Mouse (Mus musculus) midbrain, embryonic 15.5 days (tissue): Measurements from ENCODE around the gene Fam104a. TPM values are rescaled to one million over a fixed set of nuclear protein-coding genes. Genes with fewer than 3 reads are reported as not detected.
"Not testable (repeated sequence)": the region's sequence is repeated elsewhere in the genome, so short reads cannot be mapped to it uniquely, and the experiment has no call there.

Experiments used
- ATAC-seq: fragments of 200-750 bp; cut with Nextera tagmentation; replicated peaks from 2 replicates; pipeline ENCODE4 v1.8.0; 2017; ENCODE audit warnings: moderate TSS enrichment
- H3K27ac ChIP-seq: fragments of 300-500 bp; sonication (generic); 2 replicates; pipeline ENCODE4 v1.5.1; 2015; ENCODE audit warnings: mild to moderate bottlenecking, inconsistent platforms
- H3K27me3 ChIP-seq: fragments of 300-500 bp; sonication (generic); replicated peaks from 2 replicates; pipeline ENCODE4 v1.6.1; 2015; ENCODE audit warnings: inconsistent platforms
- H3K36me3 ChIP-seq: fragments of 300-500 bp; sonication (generic); replicated peaks from 2 replicates; pipeline ENCODE4 v1.6.1; 2015; ENCODE audit warnings: inconsistent platforms
- H3K4me1 ChIP-seq: fragments of 300-500 bp; sonication (generic); 2 replicates; pipeline ENCODE4 v1.6.1; 2015; ENCODE audit warnings: inconsistent platforms
- H3K4me2 ChIP-seq: fragments of 300-500 bp; sonication (generic); 2 replicates; pipeline ENCODE4 v1.6.1; 2015; ENCODE audit warnings: inconsistent platforms, mild to moderate bottlenecking, moderate library complexity
- H3K4me3 ChIP-seq: fragments of 300-500 bp; sonication (generic); 2 replicates; pipeline ENCODE4 v1.5.1; 2015; ENCODE audit warnings: mild to moderate bottlenecking, inconsistent platforms
- H3K9ac ChIP-seq: fragments of 300-500 bp; sonication (generic); 2 replicates; pipeline ENCODE4 v1.6.1; 2015; ENCODE audit warnings: mild to moderate bottlenecking, inconsistent platforms
- H3K9me3 ChIP-seq: fragments of 300-500 bp; sonication (generic); 2 replicates; pipeline ENCODE4 v1.6.1; 2016; ENCODE audit warnings: inconsistent platforms
- WGBS: fragments of 180-500 bp; shearing (Covaris S2); methylation state at CpG from one replicate; pipeline ENCODE4 v1.1.7; 2015; ENCODE audit warnings: mixed read lengths; 5-methylcytosine and 5-hydroxymethylcytosine counted together
- polyA plus RNA-seq: library from polyadenylated mRNA; unstranded; fragments of >200 nt; fragmentation: Nextera tagmentation; extraction: Ambion mirVana; gene quantifications from 2 replicates; pipeline ENCODE4 v1.2.1, GENCODE M21; 2015

The Fam104a gene
- polyA plus RNA-seq, 1 experiment from 2014 or later = 42.9 TPM

- Histone ChIP-seq H3K36me3 (peaks cover 7% of the 10 kb centered on the region; the same call in 1 of the 2 replicates), H3K9ac (no peak overlapping the region), H3K4me3 (no peak overlapping the region), H3K4me1 (peaks cover 14% of the 10 kb centered on the region), H3K4me2 (no peak overlapping the region), H3K9me3 (no peaks in the 10 kb centered on the region), H3K27me3 (no peaks in the 10 kb centered on the region), H3K27ac (no peak overlapping the region)
- no peak for ATAC-seq
- 72% methylated on average over 2 of the region's 2 CpGs for WGBS
These were observed 7.1 kb downstream of the Fam104a start for GRCm38 (mm10) chr11:113676847-113677246.

GRCm38 (mm10) chr11:113674595-113674994 is 9.4 kb downstream of the Fam104a start:
- H3K36me3 ChIP-seq = peaks cover 13% of the 10 kb centered on the region; the same call in 1 of the 2 replicates
- no peak overlapping the region for H3K4me3 ChIP-seq
- H3K9me3 ChIP-seq = no peaks in the 10 kb centered on the region
- WGBS = 83% methylated on average over 5 of the region's 5 CpGs
- no peak overlapping the region for H3K4me2 ChIP-seq
- no peak for ATAC-seq
- no peak overlapping the region for H3K27ac ChIP-seq
- H3K9ac ChIP-seq = no peak overlapping the region
- no peaks in the 10 kb centered on the region for H3K27me3 ChIP-seq
- H3K4me1 ChIP-seq = 0 out of 2 replicates have a peak, but pooled peaks cover 3% of the 10 kb centered on the region

- no peak overlapping the region for H3K9ac ChIP-seq
- 0 out of 2 replicates have a peak, but pooled peaks cover 3% of the 10 kb centered on the region for H3K4me1 ChIP-seq
- peaks cover 13% of the 10 kb centered on the region; the same call in 1 of the 2 replicates for H3K36me3 ChIP-seq
- H3K9me3 ChIP-seq = no peaks in the 10 kb centered on the region
- WGBS = 92% methylated on average over 4 of the region's 4 CpGs
- no peak overlapping the region for H3K4me3 ChIP-seq
- ATAC-seq = no peak
- H3K27me3 ChIP-seq = no peaks in the 10 kb centered on the region
- no peak overlapping the region for H3K27ac ChIP-seq
- no peak overlapping the region for H3K4me2 ChIP-seq
These were observed 10.3 kb downstream of the Fam104a start for GRCm38 (mm10) chr11:113673614-113674013.

- Histone ChIP-seq H3K4me1 (no peaks in the 10 kb centered on the region), H3K27me3 (no peaks in the 10 kb centered on the region), H3K4me3 (no peak overlapping the region), H3K27ac (no peak overlapping the region), H3K4me2 (no peak overlapping the region), H3K9ac (no peak overlapping the region), H3K9me3 (no peaks in the 10 kb centered on the region), H3K36me3 (peaks cover 8% of the 10 kb centered on the region; the same call in 1 of the 2 replicates)
- WGBS = 84% methylated on average over 4 of the region's 4 CpGs
- no peak for ATAC-seq
These were observed 14.2 kb downstream of the Fam104a start for GRCm38 (mm10) chr11:113669711-113670110.

- H3K4me1 ChIP-seq = no peaks in the 10 kb centered on the region
- H3K36me3 ChIP-seq = peaks cover 13% of the 10 kb centered on the region; the same call in 1 of the 2 replicates
- H3K27ac ChIP-seq = no peak overlapping the region
- 93% methylated on average over 5 of the region's 5 CpGs for WGBS
- H3K27me3 ChIP-seq = no peaks in the 10 kb centered on the region
- H3K9me3 ChIP-seq = no peaks in the 10 kb centered on the region
- ATAC-seq = no peak
- H3K4me3 ChIP-seq = no peak overlapping the region
- H3K4me2 ChIP-seq = no peak overlapping the region
- no peak overlapping the region for H3K9ac ChIP-seq
These were observed 15.1 kb downstream of the Fam104a start for GRCm38 (mm10) chr11:113668857-113669256.

- no peak overlapping the region for H3K27ac ChIP-seq
- WGBS = 92% methylated on average over 4 of the region's 4 CpGs
- no peak overlapping the region for H3K9ac ChIP-seq
- no peaks in the 10 kb centered on the region for H3K9me3 ChIP-seq
- no peaks in the 10 kb centered on the region for H3K4me1 ChIP-seq
- H3K36me3 ChIP-seq = peaks cover 13% of the 10 kb centered on the region; the same call in 1 of the 2 replicates
- H3K4me2 ChIP-seq = no peak overlapping the region
- ATAC-seq = no peak
- no peaks in the 10 kb centered on the region for H3K27me3 ChIP-seq
- no peak overlapping the region for H3K4me3 ChIP-seq
These were observed 16.3 kb downstream of the Fam104a start for GRCm38 (mm10) chr11:113667704-113668103.

GRCm38 (mm10) chr11:113667122-113667521 is 16.8 kb downstream of the Fam104a start:
- Histone ChIP-seq H3K4me3 (no peak overlapping the region), H3K27ac (no peak overlapping the region), H3K4me1 (no peaks in the 10 kb centered on the region), H3K4me2 (no peak overlapping the region), H3K9ac (no peak overlapping the region), H3K9me3 (no peaks in the 10 kb centered on the region), H3K27me3 (no peaks in the 10 kb centered on the region), H3K36me3 (peaks cover 18% of the 10 kb centered on the region)
- ATAC-seq = no peak
- 71% methylated on average over 2 of the region's 2 CpGs for WGBS

- H3K9me3 ChIP-seq = no peaks in the 10 kb centered on the region
- WGBS = 66% methylated on average over 10 of the region's 10 CpGs
- no peak for ATAC-seq
- H3K4me1 ChIP-seq = no peaks in the 10 kb centered on the region
- H3K9ac ChIP-seq = no peak overlapping the region
- H3K27me3 ChIP-seq = no peaks in the 10 kb centered on the region
- no peak overlapping the region for H3K4me3 ChIP-seq
- H3K36me3 ChIP-seq = peaks cover 23% of the 10 kb centered on the region
- no peak overlapping the region for H3K4me2 ChIP-seq
- no peak overlapping the region for H3K27ac ChIP-seq
These were observed 17.3 kb downstream of the Fam104a start for GRCm38 (mm10) chr11:113666648-113667047.

GRCm38 (mm10) chr11:113666205-113666604 is 17.8 kb downstream of the Fam104a start:
- H3K4me3 ChIP-seq = no peak overlapping the region
- WGBS = 87% methylated on average over 6 of the region's 6 CpGs
- H3K36me3 ChIP-seq = peaks cover 28% of the 10 kb centered on the region
- no peaks in the 10 kb centered on the region for H3K4me1 ChIP-seq
- no peaks in the 10 kb centered on the region for H3K9me3 ChIP-seq
- no peak for ATAC-seq
- no peak overlapping the region for H3K27ac ChIP-seq
- H3K4me2 ChIP-seq = no peak overlapping the region
- no peak overlapping the region for H3K9ac ChIP-seq
- H3K27me3 ChIP-seq = no peaks in the 10 kb centered on the region

- Histone ChIP-seq H3K27me3 (no peaks in the 10 kb centered on the region), H3K9me3 (no peaks in the 10 kb centered on the region), H3K4me1 (no peaks in the 10 kb centered on the region), H3K9ac (no peak overlapping the region), H3K4me3 (no peak overlapping the region), H3K27ac (no peak overlapping the region), H3K4me2 (no peak overlapping the region), H3K36me3 (peaks cover 34% of the 10 kb centered on the region)
- ATAC-seq = no peak
- 63% methylated on average over 2 of the region's 2 CpGs for WGBS
These were observed 19.7 kb downstream of the Fam104a start for GRCm38 (mm10) chr11:113664279-113664678.

GRCm38 (mm10) chr11:113661835-113662351 is 22.1 kb downstream of the Fam104a start:
- 92% methylated on average over 18 of the region's 18 CpGs for WGBS
- ATAC-seq = no peak
- peaks cover 50% of the 10 kb centered on the region for H3K36me3 ChIP-seq

GRCm38 (mm10) chr11:113660940-113661339 is 23.0 kb downstream of the Fam104a start:
- H3K9me3 ChIP-seq = no peaks in the 10 kb centered on the region
- no peak overlapping the region for H3K27ac ChIP-seq
- WGBS = 94% methylated on average over 11 of the region's 11 CpGs
- no peak overlapping the region for H3K4me2 ChIP-seq
- H3K4me3 ChIP-seq = no peak overlapping the region
- no peaks in the 10 kb centered on the region for H3K4me1 ChIP-seq
- H3K36me3 ChIP-seq = peaks cover 58% of the 10 kb centered on the region
- no peak for ATAC-seq
- no peaks in the 10 kb centered on the region for H3K27me3 ChIP-seq
- H3K9ac ChIP-seq = no peak overlapping the region

More at GRCm38 (mm10) chr11:113661835-113662351, 22.1 kb downstream of the Fam104a start:
- H3K4me1 ChIP-seq = no peaks in the 10 kb centered on the region
- H3K4me3 ChIP-seq = no peak overlapping the region
- no peaks in the 10 kb centered on the region for H3K9me3 ChIP-seq
- no peak overlapping the region for H3K4me2 ChIP-seq
- no peak overlapping the region for H3K27ac ChIP-seq
- H3K9ac ChIP-seq = no peak overlapping the region
- H3K27me3 ChIP-seq = no peaks in the 10 kb centered on the region

GRCm38 (mm10) chr11:113660213-113660612 is 23.7 kb downstream of the Fam104a start:
- H3K9ac ChIP-seq, H3K27ac ChIP-seq, H3K4me2 ChIP-seq, ATAC-seq, H3K27me3 ChIP-seq, H3K4me3 ChIP-seq, H3K9me3 ChIP-seq, H3K4me1 ChIP-seq: not testable (repeated sequence)
- peaks cover 58% of the 10 kb centered on the region for H3K36me3 ChIP-seq
- 98% methylated on average over 3 of the region's 3 CpGs for WGBS
